Mouse (Mus musculus) erythroblast, embryonic 14.5 days (primary cell): Measurements from ENCODE around the gene Myrf. TPM values are rescaled to one million over a fixed set of nuclear protein-coding genes. Genes with fewer than 3 reads are reported as not detected.

Experiments
- H3K27me3 ChIP-seq: 2 replicates; pipeline ENCODE4 v1.6.1; 2012; ENCODE audit warnings: inconsistent platforms; ENCODE audit not compliant: control insufficient read depth
- H3K36me3 ChIP-seq: 2 replicates; pipeline ENCODE4 v1.6.1; 2012; ENCODE audit warnings: mild to moderate bottlenecking, inconsistent platforms; ENCODE audit not compliant: control insufficient read depth
- H3K4me1 ChIP-seq: 2 replicates; pipeline ENCODE4 v1.6.1; 2012; ENCODE audit warnings: inconsistent platforms; ENCODE audit not compliant: control insufficient read depth
- H3K4me3 ChIP-seq: replicated peaks from 2 replicates; pipeline ENCODE3; 2012; ENCODE audit warnings: moderate library complexity, mild to moderate bottlenecking, inconsistent platforms
- H3K9me3 ChIP-seq: 2 replicates; pipeline ENCODE4 v1.6.1; 2012; ENCODE audit warnings: low read length, inconsistent platforms, mixed read lengths; ENCODE audit not compliant: control insufficient read depth
- GATA1 ChIP-seq: IDR thresholded peaks from 2 replicates; pipeline ENCODE4 v1.6.1; 2012; ENCODE audit warnings: low read length, inconsistent platforms, mixed read lengths
- TAL1 ChIP-seq: IDR thresholded peaks from 3 replicates; pipeline ENCODE4 v1.6.1; 2012; ENCODE audit warnings: low read length, inconsistent platforms, mixed read lengths
- polyA plus RNA-seq: library from polyadenylated mRNA; stranded (reverse); fragments of >175 nt; gene quantifications from 2 replicates; pipeline ENCODE4 v1.2.3, GENCODE M21; 2012

The Myrf gene
- polyA plus RNA-seq, 1 experiment, result 0.02 TPM

GRCm38 (mm10) chr19:10277331-10277730, 36.8 kb upstream of the Myrf start:
- H3K27me3 ChIP-seq, result no peaks in the 10 kb centered on the region
- TF ChIP-seq TAL1 (no peak), GATA1 (no peak)
- peaks cover 4% of the 10 kb centered on the region for H3K4me1 ChIP-seq
- no peaks in the 10 kb centered on the region for H3K36me3 ChIP-seq
- no peaks in the 10 kb centered on the region for H3K9me3 ChIP-seq
- no peak overlapping the region for H3K4me3 ChIP-seq

DNA sequence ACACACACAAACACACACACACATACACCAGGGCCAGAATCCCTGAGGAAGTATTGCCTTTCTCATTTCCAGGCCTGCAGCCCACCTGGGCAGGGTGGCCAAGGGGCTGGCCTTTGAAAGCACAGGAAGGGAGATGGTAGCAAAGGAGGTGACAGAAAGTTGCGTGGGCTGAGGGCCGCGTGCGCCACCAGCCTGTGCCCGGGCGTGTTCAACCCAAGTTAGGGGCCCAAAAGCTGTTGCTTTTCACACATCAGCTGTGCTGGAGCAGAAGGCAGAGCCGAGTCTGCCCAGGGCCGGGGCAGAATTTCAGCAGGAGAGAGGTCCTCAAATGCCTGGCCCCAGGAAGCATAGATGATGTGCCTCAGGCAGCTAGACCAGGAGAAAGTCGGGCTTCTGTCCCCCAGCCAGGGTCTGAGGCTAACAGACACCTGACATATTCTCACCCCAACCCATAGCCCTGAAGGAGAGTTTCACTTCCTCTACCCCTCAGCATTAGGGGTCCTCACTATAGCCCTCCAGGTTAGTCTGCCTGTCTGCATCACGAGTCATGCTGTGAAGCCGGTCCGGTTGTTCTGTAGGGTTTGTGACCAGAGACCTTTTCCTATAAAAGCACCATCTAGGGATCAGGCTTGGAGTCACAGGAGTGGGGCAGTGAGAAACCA, 36.1 kb upstream of the Myrf start:
- Histone ChIP-seq H3K36me3 (no peaks in the 10 kb centered on the region), H3K27me3 (no peaks in the 10 kb centered on the region), H3K4me1 (peaks cover 4% of the 10 kb centered on the region), H3K4me3 (no peak overlapping the region), H3K9me3 (no peaks in the 10 kb centered on the region)
- TF ChIP-seq GATA1, result no peak
- TF ChIP-seq TAL1, result no peak

- Histone ChIP-seq H3K4me3 (no peak overlapping the region), H3K4me1 (peaks cover 4% of the 10 kb centered on the region), H3K27me3 (no peaks in the 10 kb centered on the region), H3K9me3 (no peaks in the 10 kb centered on the region), H3K36me3 (no peaks in the 10 kb centered on the region)
- TF ChIP-seq GATA1 (no peak), TAL1 (no peak)
Observed at GRCm38 (mm10) chr19:10274056-10274455, 33.5 kb upstream of the Myrf start.

GRCm38 (mm10) chr19:10272746-10273145, 32.2 kb upstream of the Myrf start:
- Histone ChIP-seq H3K36me3 (no peaks in the 10 kb centered on the region), H3K27me3 (no peaks in the 10 kb centered on the region), H3K9me3 (no peaks in the 10 kb centered on the region), H3K4me3 (no peak overlapping the region), H3K4me1 (peaks cover under 1% of the 10 kb centered on the region; the same call in 1 of the 2 replicates)
- TF ChIP-seq GATA1 (no peak), TAL1 (no peak)

DNA sequence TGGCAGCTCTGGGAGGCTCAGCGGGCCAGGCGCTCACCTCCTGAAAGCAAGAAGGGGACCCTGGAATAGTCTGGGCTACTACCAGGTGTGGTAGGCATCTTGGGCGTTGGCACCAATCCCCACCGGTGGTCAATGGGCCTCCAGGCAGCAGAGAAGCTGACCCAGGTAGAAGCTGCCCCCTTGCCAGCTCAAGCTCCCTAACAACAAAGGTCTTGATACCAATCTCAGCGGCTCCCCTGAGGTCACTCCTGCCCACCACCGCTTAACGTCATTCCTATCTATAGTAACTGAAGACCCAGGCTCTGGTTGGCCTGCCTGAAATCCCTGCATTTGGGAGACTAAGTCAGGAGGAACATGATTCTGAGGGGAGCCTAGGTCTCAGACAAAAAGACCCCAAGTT, 31.0 kb upstream of the Myrf start:
- peaks cover 5% of the 10 kb centered on the region for H3K27me3 ChIP-seq
- no peak for TF ChIP-seq GATA1
- no peak for TF ChIP-seq TAL1
- H3K9me3 ChIP-seq, result no peaks in the 10 kb centered on the region

DNA sequence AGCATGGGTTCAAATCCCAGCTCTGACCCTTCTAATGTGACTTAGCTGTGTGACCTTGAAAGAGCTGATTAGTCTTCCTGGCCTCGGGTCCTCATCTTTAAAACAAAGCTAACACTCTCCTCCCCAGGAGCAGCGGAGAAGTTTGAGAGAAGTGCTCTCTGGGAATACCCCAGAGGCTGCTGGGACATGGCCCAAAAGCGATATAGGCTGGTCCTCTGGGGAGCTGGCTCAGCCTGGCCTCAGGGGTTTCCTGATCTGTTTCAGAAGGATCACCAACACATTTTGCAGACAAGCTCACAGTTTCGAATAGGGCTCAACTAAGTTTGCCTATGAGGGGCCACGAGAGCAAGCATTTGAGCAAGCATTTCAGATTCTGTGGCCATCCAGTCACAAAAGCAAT, 29.8 kb upstream of the Myrf start:
- Histone ChIP-seq H3K4me1 (peaks cover 2% of the 10 kb centered on the region; the same call in 1 of the 2 replicates), H3K4me3 (no peak overlapping the region), H3K27me3 (peaks cover 7% of the 10 kb centered on the region), H3K36me3 (no peaks in the 10 kb centered on the region), H3K9me3 (no peaks in the 10 kb centered on the region)
- TF ChIP-seq GATA1, result no peak
- no peak for TF ChIP-seq TAL1

More for the DNA sequence above, 31.0 kb upstream of the Myrf start:
- H3K4me3 ChIP-seq, result no peak overlapping the region
- H3K4me1 ChIP-seq, result peaks cover 2% of the 10 kb centered on the region; the same call in 1 of the 2 replicates
- no peaks in the 10 kb centered on the region for H3K36me3 ChIP-seq

GRCm38 (mm10) chr19:10268851-10269250, 28.3 kb upstream of the Myrf start:
- Histone ChIP-seq H3K27me3 (peaks cover 11% of the 10 kb centered on the region), H3K9me3 (no peaks in the 10 kb centered on the region), H3K36me3 (no peaks in the 10 kb centered on the region), H3K4me3 (no peak overlapping the region), H3K4me1 (peaks cover 2% of the 10 kb centered on the region; the same call in 1 of the 2 replicates)
- no peak for TF ChIP-seq TAL1
- TF ChIP-seq GATA1, result no peak

- H3K9me3 ChIP-seq, result no peaks in the 10 kb centered on the region
- H3K36me3 ChIP-seq, result no peaks in the 10 kb centered on the region
- TF ChIP-seq TAL1 (no peak), GATA1 (no peak)
- H3K4me1 ChIP-seq, result peaks cover 2% of the 10 kb centered on the region; the same call in 1 of the 2 replicates
- H3K27me3 ChIP-seq, result peaks cover 11% of the 10 kb centered on the region
- H3K4me3 ChIP-seq, result no peak overlapping the region
Observed at GRCm38 (mm10) chr19:10267953-10268352, 27.4 kb upstream of the Myrf start.

DNA sequence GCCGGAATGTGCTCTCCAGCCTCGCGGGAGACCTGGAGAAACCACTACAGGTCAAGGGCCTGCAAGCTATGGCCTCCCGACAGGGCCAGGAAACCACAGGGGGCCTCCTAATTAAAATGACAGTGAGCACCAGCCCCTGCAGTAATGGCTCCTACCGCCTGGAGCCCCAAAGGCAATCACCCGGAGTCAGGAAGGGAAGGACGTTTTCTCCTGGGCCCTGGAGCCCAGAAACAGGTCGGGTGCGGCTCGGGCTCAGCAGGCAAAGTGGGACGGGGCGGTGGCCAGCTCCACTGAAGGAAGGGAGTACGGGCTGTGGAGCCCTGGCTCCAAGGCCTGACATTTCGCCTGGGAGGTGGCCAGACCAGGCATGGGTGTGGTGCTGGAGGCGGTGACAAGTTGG, 26.5 kb upstream of the Myrf start:
- H3K9me3 ChIP-seq, result no peaks in the 10 kb centered on the region
- H3K4me3 ChIP-seq, result no peak overlapping the region
- peaks cover 2% of the 10 kb centered on the region; the same call in 1 of the 2 replicates for H3K4me1 ChIP-seq
- peaks cover 11% of the 10 kb centered on the region for H3K27me3 ChIP-seq
- H3K36me3 ChIP-seq, result no peaks in the 10 kb centered on the region
- no peak for TF ChIP-seq GATA1
- no peak for TF ChIP-seq TAL1
